Mouse (Mus musculus): ENCODE results near the gene U2surp.

- TF ChIP-seq CTCF (IDR thresholded peaks at IDR 0.05; ENCODE audit: borderline replicate concordance, control insufficient read depth, extremely low read depth, insufficient read depth, low read length, poor library complexity) (no peak), POLR2A (IDR thresholded peaks at IDR 0.05; ENCODE audit: control insufficient read depth, extremely low read depth, insufficient read depth, low read length, poor library complexity) (no peak)
Observed at GRCm38 (mm10) chr9:95542475-95542874, 30.7 kb upstream of the U2surp start.

All from thymus, adult 2 months (tissue).